Mouse (Mus musculus) left cerebral cortex, adult 18-20 months (tissue): ENCODE data around the gene Rln1. TPM values are rescaled to one million over a fixed set of nuclear protein-coding genes. Genes with fewer than 3 reads are reported as not detected.

Source experiments
- DNase-seq, 2 experiments: peaks; one replicate each; pipeline ENCODE4 v3.0.0; 2021 to 2022; ENCODE audit warnings: low spot score in 2 of 2, mixed read lengths in 1 of 2
- long read RNA-seq, 2 experiments: library from polyadenylated mRNA; stranded (forward); transcript quantifications; one replicate each; pipeline ENCODE4 v2.0.0; 2021
- total RNA-seq, 2 experiments: library from RNA; stranded (reverse); gene quantifications; 2 replicates each; pipeline ENCODE4 v1.2.3; 2021

Gene Rln1
- 1 to 10 TPM in 1 of 2 experiments, under 1 TPM in 1; 0.84 to 1.8 TPM for total RNA-seq
- long read RNA-seq, experiment 1, partial matches to known transcripts = 0 of 1 reads
- long read RNA-seq, experiment 1, other reads (novel, unspliced or antisense) = 0 of 1 reads
- long read RNA-seq, experiment 2 = 0 reads

- DNase-seq = peak; percentile 26 to 30
These were observed at the start of gene Rln1 for GRCm38 (mm10) chr19:29334068-29334745. Gene Rln1 (minus strand): TSS chr19:29334670.

DNA sequence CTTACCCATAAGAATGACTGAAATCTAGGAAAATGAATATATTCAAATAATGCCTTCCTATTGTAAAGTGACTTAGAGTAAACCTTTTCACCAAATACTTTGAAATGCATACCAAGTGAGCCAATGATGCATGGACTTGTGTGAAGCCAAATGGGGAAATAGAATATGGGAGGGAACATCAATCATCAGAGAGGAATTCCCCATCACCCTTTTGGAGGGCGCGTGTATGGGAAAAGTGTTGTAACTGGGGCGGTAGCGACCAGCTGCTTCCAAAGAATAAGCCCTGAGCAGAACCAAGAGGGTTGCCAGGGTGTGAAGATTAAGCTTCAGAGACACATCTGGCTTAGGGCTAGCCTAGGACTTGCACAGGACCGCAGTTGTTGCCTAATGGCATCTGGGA, 48.9 kb upstream of the Rln1 start:
- no peak for DNase-seq

GRCm38 (mm10) chr19:29379839-29380603, 45.6 kb upstream of the Rln1 start:
- no peak for DNase-seq

- no peak for DNase-seq
These were observed 41.9 kb upstream of the Rln1 start for GRCm38 (mm10) chr19:29376382-29376781.

GRCm38 (mm10) chr19:29374947-29375346, 40.5 kb upstream of the Rln1 start:
- no peak for DNase-seq

- DNase-seq = no peak
These were observed 39.0 kb upstream of the Rln1 start for GRCm38 (mm10) chr19:29373438-29373837.

GRCm38 (mm10) chr19:29372621-29373020, 38.2 kb upstream of the Rln1 start:
- no peak for DNase-seq

GRCm38 (mm10) chr19:29372138-29372537, 37.7 kb upstream of the Rln1 start:
- no peak for DNase-seq

DNA sequence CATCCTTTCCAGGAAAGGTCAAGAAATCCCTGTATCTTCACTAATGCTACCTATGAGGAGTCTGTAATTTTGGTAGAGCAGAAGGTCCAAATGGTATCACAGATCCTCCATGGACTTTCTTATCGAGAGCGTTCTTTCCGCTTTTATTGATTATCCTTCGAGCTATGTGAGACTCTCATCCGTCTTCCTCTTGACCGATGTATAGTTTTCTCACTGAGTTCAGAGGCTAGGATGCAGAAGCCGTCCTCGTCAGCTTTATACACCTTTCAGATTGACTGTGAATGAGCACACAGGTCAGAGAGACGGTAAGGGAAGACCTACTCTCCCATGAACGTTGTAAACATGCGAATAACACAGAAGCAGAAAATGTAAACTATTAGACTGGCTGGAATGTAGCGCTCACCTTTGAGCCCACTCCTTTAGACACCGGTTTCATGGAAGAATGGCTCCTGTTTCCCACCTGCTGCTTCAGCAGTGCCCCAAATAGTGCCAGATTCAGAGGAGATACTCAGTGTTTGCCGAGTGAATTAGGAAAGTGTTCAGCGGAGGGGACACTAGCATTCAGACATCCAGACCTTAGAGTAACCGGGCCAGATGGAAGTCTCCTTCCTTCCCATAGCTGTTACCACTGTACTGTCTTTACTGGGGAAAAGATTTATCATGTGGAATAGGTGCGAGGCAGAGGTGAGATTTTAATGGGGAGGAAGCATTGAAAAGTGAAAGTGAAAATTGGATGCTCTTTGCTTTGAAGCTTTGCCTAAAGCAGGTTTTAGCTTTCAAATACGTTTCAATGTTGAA, 37.0 kb upstream of the Rln1 start:
- no peak for DNase-seq

DNA sequence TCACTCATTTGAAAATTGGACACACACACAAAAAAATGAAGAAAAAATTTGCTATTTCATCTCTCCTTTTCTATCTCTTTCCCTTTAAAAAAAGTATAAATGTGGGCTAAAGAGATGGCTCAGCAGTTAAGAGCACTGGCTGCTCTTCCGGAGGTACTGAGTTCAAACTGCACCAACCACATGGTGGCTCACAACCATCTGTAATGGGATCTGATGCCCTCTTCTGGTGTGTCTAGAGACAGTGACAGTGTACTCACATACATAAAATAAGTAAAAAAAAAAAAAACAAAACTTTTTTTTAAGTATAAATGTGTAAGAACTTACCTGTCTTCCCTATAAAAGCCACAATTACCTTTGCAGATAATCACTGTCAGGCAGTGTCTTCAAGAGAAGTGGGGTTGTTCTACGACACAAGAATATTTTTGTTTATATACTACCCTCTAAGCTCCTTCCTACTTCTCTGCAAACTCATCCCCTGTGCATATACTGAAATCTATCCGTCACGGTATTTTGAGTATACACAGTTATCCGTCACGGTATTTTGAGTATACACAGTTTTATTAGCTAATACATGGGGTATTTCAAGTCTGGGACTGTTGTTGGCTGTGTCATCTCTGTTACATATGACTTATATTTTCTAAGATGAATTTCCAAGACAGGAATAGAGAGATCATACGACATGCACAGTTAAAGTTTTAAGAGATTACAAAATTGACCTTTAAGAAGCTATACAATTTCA, 36.2 kb upstream of the Rln1 start:
- no peak for DNase-seq

DNA sequence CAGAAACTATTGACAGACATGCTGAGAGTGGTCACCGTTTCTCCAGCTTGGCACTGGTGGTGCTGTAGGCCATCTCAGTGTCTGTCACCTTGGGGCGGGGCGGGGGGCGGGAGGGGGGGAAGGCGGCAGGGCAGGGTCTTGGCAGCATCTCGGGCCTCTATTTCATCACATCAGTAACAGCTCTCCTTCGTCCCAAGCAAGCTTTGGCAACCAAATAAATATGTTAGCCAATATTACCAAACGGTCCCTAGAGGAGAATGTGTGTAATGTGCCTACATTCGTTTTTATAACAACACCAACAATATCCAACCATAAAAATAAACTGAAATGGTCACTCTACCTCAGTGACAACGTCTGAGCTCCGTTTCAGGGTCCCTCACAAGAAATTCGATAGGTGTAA, 35.6 kb upstream of the Rln1 start:
- no peak for DNase-seq

DNA sequence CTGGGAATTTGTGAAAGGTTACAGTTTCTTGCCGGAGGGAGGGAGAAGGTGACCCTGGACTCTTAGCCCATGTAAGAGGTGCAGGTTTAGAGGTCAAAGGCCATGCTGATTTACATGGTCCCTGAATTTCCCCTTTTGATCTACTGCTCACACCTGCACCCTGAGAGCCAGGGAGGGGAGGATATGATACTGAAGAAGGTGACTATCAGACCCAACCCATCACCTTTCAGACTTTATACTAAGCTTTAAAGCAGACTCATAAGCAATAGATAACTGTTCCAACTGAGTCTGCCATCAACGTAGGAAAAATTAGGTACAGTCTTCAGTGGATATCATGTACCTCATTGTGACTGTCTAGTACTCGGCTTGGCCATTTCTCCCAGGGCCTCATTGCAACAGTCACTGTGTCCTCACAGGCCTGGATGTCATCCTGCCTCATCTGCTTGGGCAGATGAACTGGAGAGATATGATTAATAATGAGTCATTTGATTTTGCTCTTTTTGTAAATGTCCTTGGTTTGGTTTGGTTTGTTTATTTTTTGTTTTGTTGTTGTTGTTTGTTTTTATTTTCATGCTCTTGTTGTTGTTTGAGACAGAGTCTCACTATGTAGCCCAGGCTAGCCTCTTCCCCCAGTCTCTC, 34.3 kb upstream of the Rln1 start:
- DNase-seq = no peak

GRCm38 (mm10) chr19:29368041-29368440, 33.6 kb upstream of the Rln1 start:
- no peak for DNase-seq

DNA sequence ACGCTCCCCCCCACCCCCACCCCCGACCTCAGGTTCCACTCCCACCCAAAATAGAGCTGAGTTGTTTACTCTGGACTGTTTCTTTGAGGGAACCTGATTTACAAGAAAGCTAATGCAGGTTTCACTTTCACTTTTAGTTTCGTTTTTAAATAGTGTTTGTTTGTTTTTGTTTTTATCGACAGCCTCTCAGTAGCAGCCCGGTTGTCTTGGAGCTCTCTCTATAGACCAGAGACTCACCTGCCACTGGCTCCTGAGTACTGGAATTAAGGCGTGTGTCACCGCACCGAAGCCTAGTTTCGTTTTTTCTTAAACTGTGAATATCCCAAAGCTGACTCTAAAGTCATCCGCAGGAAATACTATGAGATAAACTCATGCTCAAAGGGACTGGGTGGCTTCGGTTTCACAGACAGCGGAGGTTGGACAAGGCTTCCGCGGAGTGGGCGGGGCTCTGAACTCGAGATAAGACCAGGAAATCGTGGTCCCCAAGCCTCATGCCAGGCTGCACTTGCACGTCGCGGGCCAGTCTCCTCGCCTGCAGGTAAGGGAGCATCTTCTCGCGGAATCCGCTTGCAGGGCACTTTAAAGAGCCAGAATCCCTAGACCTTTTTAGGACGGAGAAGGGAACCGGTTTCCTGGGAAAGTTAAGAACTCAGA, 32.6 kb upstream of the Rln1 start, which contains the start of the genes Plgrkt and Cd274:
Gene Plgrkt (minus strand): TSS at position 422 of the 654 bp plus-strand sequence.
Gene Cd274 (plus strand): TSS at position 487 of the 654 bp plus-strand sequence.
- DNase-seq = peak; percentile 53 to 54

DNA sequence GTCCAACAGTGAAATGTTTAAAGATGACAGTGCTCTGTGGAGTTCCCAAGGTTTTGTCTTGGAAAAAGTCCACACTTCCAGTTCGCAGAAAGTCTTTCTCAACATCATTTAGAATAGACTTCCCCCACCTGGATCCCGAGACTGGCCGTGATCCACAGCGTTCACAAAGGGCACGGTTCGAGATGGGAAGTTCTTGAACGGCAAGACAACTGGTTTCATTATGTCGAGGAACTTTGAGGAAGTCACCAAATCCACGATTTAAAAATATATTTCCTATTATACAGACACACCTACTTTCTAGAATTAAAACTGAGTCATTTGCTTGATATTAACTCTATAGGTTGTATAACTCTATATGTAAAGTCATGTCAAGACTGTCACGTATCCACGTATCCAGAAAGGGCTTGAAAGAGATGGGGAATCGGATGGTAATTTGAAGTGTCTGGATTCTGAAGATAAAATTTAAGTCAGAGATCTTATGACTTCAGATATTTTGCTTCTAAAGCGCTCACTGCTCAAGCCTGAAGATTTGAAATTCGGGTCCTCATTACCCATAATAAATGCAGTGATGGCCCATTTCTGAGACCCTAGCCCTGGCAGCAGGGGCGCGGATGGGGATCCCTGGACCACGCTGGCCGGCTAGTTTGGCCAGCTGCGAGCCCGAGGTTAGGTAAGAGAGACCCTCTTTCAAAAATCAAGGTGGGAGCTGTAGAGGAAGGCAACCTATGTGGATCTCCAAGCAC, 31.9 kb upstream of the Rln1 start:
- no peak for DNase-seq

DNA sequence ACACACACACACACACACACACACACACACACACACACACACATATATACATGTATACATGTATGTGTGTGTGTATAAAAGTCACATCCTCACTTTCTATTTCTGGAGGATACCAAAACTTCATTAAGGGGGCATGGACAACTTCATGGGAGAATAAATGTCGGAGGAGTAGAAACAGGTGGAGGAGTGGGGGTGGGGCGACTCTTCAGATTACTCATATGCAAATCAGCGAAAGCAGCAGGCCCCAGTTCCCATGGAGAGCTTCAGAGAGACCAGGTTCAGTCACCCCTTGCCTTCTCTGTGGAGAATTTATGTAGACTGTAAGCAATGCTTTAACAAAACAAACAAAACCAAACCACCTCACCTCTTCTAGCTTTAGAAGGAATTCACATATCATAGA, 30.6 kb upstream of the Rln1 start:
- DNase-seq = no peak

DNA sequence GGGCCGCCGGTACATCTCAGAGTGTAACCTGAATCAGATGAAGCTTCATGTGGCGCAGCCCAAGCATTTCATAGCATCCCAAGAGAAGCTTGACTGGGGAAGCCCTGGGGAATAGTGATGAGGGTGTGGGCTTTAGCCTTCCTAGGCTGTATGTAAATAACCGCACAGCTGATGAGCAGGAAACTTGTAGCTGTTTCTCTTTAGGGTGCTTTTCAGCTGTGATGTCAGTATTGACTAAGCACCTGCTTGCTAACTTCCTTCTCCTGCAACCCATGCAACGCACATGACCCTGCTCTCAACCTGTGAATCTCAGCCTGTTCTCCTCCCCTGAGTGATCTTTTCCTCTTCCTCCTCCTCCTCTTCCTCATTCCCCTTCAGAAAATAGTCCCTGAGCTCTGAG, 29.6 kb upstream of the Rln1 start:
- no peak for DNase-seq

- DNase-seq = no peak
These were observed 29.1 kb upstream of the Rln1 start for GRCm38 (mm10) chr19:29363557-29363956.
